Comparison of ENCODE assay signal across 12 mouse cellular contexts in the genomic region with DNA sequence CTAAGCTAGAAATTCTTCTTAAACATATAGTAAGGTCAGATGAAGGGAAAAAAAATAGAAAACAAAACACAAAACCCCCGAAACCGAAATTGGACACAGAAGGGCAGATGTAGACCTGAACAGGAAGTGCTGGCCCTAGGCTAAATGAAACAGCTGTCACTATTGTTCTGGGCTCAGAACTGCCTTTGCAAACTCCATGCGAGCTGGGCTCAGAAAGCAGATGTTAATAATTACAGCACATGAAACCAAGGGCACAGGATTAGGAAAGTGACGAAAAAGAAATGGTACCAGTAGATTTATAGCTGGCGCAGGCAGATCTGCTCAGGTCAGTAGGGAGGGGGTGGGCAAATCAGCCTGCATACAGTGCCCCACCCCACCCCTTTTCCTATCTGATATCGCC. TPM values are rescaled to one million over a fixed set of nuclear protein-coding genes. Genes with fewer than 3 reads are reported as not detected.
DNase-seq lines count a peak whose midpoint lies in the region; ATAC-seq lines count a peak whose summit lies in the region.
"Had no signal": no experiment of that assay in that cellular context is flagged by ENCODE, and none has a peak within 500 bp of the region (broad histone marks: within the 10 kb centered on the region; RNA-seq: fewer than 3 reads in every experiment).

No protein-coding gene starts in this region.

- DNase-seq in embryo, embryonic 11.5 days (ENCODE audit: low read depth, low spot score), result peak; percentile 42
- peak; percentile 45 for DNase-seq in forebrain, embryonic 14.5 days (ENCODE audit: low spot score)
- DNase-seq in retina, embryonic 14.5 days (ENCODE audit: low spot score), result peak; percentile 52
- DNase-seq in adipocyte (ENCODE audit: low spot score), result no peak
- no peak for DNase-seq in heart, adult 11 months
- DNase-seq in gastrocnemius, postnatal 4 days (ENCODE audit: low spot score in 2 of 2), result no peak
- DNase-seq: adrenal gland, postnatal 10 days; heart, postnatal 4 days; liver, postnatal 0 days had no signal

- H3K9ac ChIP-seq in midbrain, embryonic 12.5 days (replicated peaks), result 0 out of 2 replicates have a peak overlapping the region, but pooled peaks have one; percentile 11
- no peak overlapping the region for H3K9ac ChIP-seq in midbrain, embryonic 13.5 days (replicated peaks)
- H3K9ac ChIP-seq in forebrain, embryonic 14.5 days (ENCODE audit: low read length), result no peak overlapping the region
- H3K9ac ChIP-seq: liver, postnatal 0 days had no signal

- H3K4me1 ChIP-seq in midbrain, embryonic 12.5 days, result peaks cover 21% of the 10 kb centered on the region
- H3K4me1 ChIP-seq in midbrain, embryonic 13.5 days (replicated peaks), result peaks cover 6% of the 10 kb centered on the region
- peaks cover 10% of the 10 kb centered on the region; the same call in 1 of the 2 replicates for H3K4me1 ChIP-seq in forebrain, embryonic 14.5 days (ENCODE audit: control insufficient read depth, insufficient read depth, low read length)

- WGBS in midbrain, embryonic 12.5 days, result 53% methylated on average over 6 of the region's 6 CpGs
- 47% methylated on average over 6 of the region's 6 CpGs for WGBS in midbrain, embryonic 13.5 days
- WGBS in forebrain, embryonic 14.5 days, result 33% methylated on average over 6 of the region's 6 CpGs

- no peak overlapping the region for H3K4me3 ChIP-seq in midbrain, embryonic 12.5 days
- H3K4me3 ChIP-seq in midbrain, embryonic 13.5 days (replicated peaks), result no peak overlapping the region
- no peak overlapping the region for H3K4me3 ChIP-seq in forebrain, embryonic 14.5 days (ENCODE audit: low read depth, low read length)
- H3K4me3 ChIP-seq: myocyte had no signal

- H3K27ac ChIP-seq in midbrain, embryonic 12.5 days (replicated peaks), result no peak overlapping the region
- H3K27ac ChIP-seq in midbrain, embryonic 13.5 days, result no peak overlapping the region
- H3K27ac ChIP-seq in forebrain, embryonic 14.5 days (ENCODE audit: low read depth, low read length), result no peak overlapping the region

- no peak for ATAC-seq in midbrain, embryonic 12.5 days (ENCODE audit: low FRiP score, low read depth)
- ATAC-seq in midbrain, embryonic 13.5 days, result no peak
- no peak for ATAC-seq in forebrain, embryonic 14.5 days
- ATAC-seq: liver, postnatal 0 days had no signal

- H3K36me3 ChIP-seq in midbrain, embryonic 12.5 days, result no peaks in the 10 kb centered on the region
- H3K36me3 ChIP-seq in midbrain, embryonic 13.5 days, result peaks cover 6% of the 10 kb centered on the region; the same call in 1 of the 2 replicates
- no peaks in the 10 kb centered on the region for H3K36me3 ChIP-seq in forebrain, embryonic 14.5 days (ENCODE audit: control insufficient read depth, insufficient read depth, low read length)

- H3K27me3 ChIP-seq in midbrain, embryonic 12.5 days, result peaks cover 29% of the 10 kb centered on the region
- no peaks in the 10 kb centered on the region; the same call in 1 of the 2 replicates for H3K27me3 ChIP-seq in midbrain, embryonic 13.5 days
- no peaks in the 10 kb centered on the region; the same call in 1 of the 2 replicates for H3K27me3 ChIP-seq in forebrain, embryonic 14.5 days (replicated peaks; ENCODE audit: control insufficient read depth, insufficient read depth, low read length)

- H3K9me3 ChIP-seq in midbrain, embryonic 12.5 days, result no peaks in the 10 kb centered on the region
- peaks cover 5% of the 10 kb centered on the region; the same call in 1 of the 2 replicates for H3K9me3 ChIP-seq in midbrain, embryonic 13.5 days
- no peaks in the 10 kb centered on the region; the same call in 1 of the 2 replicates for H3K9me3 ChIP-seq in forebrain, embryonic 14.5 days (replicated peaks; ENCODE audit: control insufficient read depth, low read length)

- H3K4me2 ChIP-seq in midbrain, embryonic 12.5 days (replicated peaks), result no peak overlapping the region
- H3K4me2 ChIP-seq in midbrain, embryonic 13.5 days (replicated peaks), result no peak overlapping the region
- no peak overlapping the region for H3K4me2 ChIP-seq in forebrain, embryonic 14.5 days (ENCODE audit: low read length)

RNA-seq across cellular contexts. Expression of a gene that starts 34.5 kb away (rescaled TPM):
- 17.9 and 23.7 TPM in 2 replicates for polyA plus RNA-seq in midbrain, embryonic 12.5 days (2016; fragmentation: Nextera tagmentation; extraction: Ambion mirVana)
- polyA plus RNA-seq in midbrain, embryonic 13.5 days (2015; fragmentation: Nextera tagmentation; extraction: Ambion mirVana), result 16.3 and 20.3 TPM in 2 replicates
- 9.3 and 9.4 TPM in 2 replicates for polyA plus RNA-seq in forebrain, embryonic 14.5 days (2014; fragmentation: Nextera tagmentation; extraction: Ambion mirVana)
- 1 to 10 TPM; 1.2 to 2.2 TPM for total RNA-seq in gastrocnemius, postnatal 4 days (2021)
- total RNA-seq: heart, postnatal 4 days had no signal
- polyA plus RNA-seq: liver, postnatal 0 days; myocyte had no signal

Comparison
In these comparisons a context has a peak if more than half of its experiments do, and no peak if none do; other contexts are left out.
1. DNase-seq: peak in embryo, embryonic 11.5 days (single experiment), forebrain, embryonic 14.5 days (single experiment) and retina, embryonic 14.5 days (single experiment); none in adipocyte (single experiment), heart, adult 11 months (single experiment) and gastrocnemius, postnatal 4 days (0 of 2).